Mouse (Mus musculus) lung, embryonic 14.5 days (tissue): ENCODE results near the gene Sprn. TPM values are rescaled to one million over a fixed set of nuclear protein-coding genes. Genes with fewer than 3 reads are reported as not detected.

Experiments
- ATAC-seq: fragments of 200-750 bp; cut with Nextera tagmentation; 2 replicates; pipeline ENCODE4 v1.8.0; 2017; ENCODE audit warnings: mild to moderate bottlenecking, moderate TSS enrichment, moderate library complexity; ENCODE audit not compliant: insufficient read depth
- DNase-seq: peaks from one replicate; pipeline ENCODE4 v3.0.0-alpha.2; 2015
- H3K27ac ChIP-seq: fragments of 300-500 bp; sonication (generic); 2 replicates; pipeline ENCODE4 v1.5.1; 2014; ENCODE audit warnings: low read depth, mild to moderate bottlenecking, moderate library complexity
- H3K27me3 ChIP-seq: fragments of 300-500 bp; sonication (generic); 2 replicates; pipeline ENCODE4 v1.6.1; 2014; ENCODE audit warnings: low read length, control low read depth; ENCODE audit not compliant: insufficient read depth
- H3K36me3 ChIP-seq: fragments of 300-500 bp; sonication (generic); 2 replicates; pipeline ENCODE4 v1.6.1; 2014; ENCODE audit warnings: control low read depth; ENCODE audit not compliant: insufficient read depth
- H3K4me1 ChIP-seq: fragments of 300-500 bp; sonication (generic); 2 replicates; pipeline ENCODE4 v1.6.1; 2014; ENCODE audit warnings: antibody characterized with exemption, control low read depth; ENCODE audit not compliant: insufficient read depth
- H3K4me2 ChIP-seq: fragments of 300-500 bp; sonication (generic); 2 replicates; pipeline ENCODE4 v1.6.1; 2014; ENCODE audit warnings: mild to moderate bottlenecking
- H3K4me3 ChIP-seq: fragments of 300-500 bp; sonication (generic); 2 replicates; pipeline ENCODE4 v1.5.1; 2014; ENCODE audit warnings: low read depth, low read length
- H3K9ac ChIP-seq: fragments of 300-500 bp; sonication (generic); 2 replicates; pipeline ENCODE4 v1.6.1; 2014
- H3K9me3 ChIP-seq: fragments of 300-500 bp; sonication (generic); 2 replicates; pipeline ENCODE4 v1.6.1; 2016; ENCODE audit warnings: low read depth, low read length, control low read depth
- CTCF ChIP-seq: IDR thresholded peaks from 2 replicates; pipeline ENCODE4 v1.5.1; 2016; ENCODE audit warnings: antibody characterized with exemption, low read depth
- WGBS: fragments of 180-500 bp; shearing (Covaris S2); extraction: QIAGEN DNeasy Blood & Tissue Kit; methylation state at CpG from one replicate; pipeline ENCODE4 v1.1.7; 2014; 5-methylcytosine and 5-hydroxymethylcytosine counted together
- polyA plus RNA-seq: library from polyadenylated mRNA; unstranded; fragments of >200 nt; fragmentation: Nextera tagmentation; extraction: Ambion mirVana; gene quantifications from 2 replicates; pipeline ENCODE4 v1.2.1, GENCODE M21; 2014

The Sprn gene
- polyA plus RNA-seq, 1 experiment from 2014 or later = 0.12 TPM

DNA sequence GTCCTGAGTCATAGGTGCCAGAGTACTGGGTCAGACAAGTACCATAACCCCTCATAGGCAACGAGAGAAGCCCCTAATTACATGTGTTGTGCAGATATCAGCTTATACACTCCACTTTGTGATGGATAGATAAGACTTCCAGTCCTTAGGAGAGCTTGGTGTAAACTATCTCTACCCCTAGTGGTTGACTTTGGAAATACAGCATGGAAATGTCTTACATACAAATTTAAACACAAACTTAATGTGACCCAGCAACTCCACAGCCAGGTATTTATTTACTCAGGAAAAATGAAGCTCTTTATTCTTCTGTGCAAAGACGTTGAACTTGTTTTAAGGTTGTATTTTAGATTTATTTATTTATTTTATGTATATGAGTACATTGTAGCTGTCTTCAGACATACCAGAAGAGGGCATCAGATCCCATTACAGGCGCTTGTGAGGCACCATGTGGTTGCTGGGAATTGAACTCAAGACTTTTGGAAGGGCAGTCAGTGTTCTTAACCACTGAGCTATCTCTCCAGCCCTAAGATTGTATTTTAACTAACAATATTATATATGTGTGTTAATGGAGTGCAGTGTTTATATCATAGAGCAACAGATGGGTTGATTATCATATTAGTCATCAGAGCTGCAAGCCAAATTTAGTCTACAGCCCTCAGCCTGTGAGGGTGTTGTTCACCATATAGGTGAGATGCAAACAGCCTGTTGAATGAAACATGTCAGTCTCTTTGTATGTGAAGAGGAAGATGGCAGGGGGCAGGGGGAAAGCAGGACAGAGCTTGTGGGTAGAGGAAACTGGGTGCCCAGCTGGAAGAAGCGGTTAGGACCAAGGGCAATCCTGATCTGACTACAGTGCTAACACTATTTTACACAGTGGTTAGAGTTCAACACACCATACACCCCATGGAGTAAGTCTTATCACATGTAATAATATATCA lies 34.0 kb upstream of the Sprn start:
- H3K4me3 ChIP-seq = no peak overlapping the region
- H3K4me1 ChIP-seq = no peaks in the 10 kb centered on the region
- peak; percentile 71 for DNase-seq
- ATAC-seq = no peak
- peak; percentile 58 for TF ChIP-seq CTCF
- no peaks in the 10 kb centered on the region for H3K27me3 ChIP-seq
- 54% methylated on average over 4 of the region's 4 CpGs for WGBS
- no peak overlapping the region for H3K27ac ChIP-seq
- no peak overlapping the region for H3K4me2 ChIP-seq
- no peaks in the 10 kb centered on the region for H3K9me3 ChIP-seq
- H3K9ac ChIP-seq = no peak overlapping the region
- no peaks in the 10 kb centered on the region for H3K36me3 ChIP-seq

- H3K27ac ChIP-seq = no peak overlapping the region
- H3K36me3 ChIP-seq = no peaks in the 10 kb centered on the region
- TF ChIP-seq CTCF = no peak
- DNase-seq = no peak
- H3K4me3 ChIP-seq = no peak overlapping the region
- H3K4me2 ChIP-seq = no peak overlapping the region
- H3K9me3 ChIP-seq = no peaks in the 10 kb centered on the region
- no peaks in the 10 kb centered on the region for H3K27me3 ChIP-seq
- no peak overlapping the region for H3K9ac ChIP-seq
- no peaks in the 10 kb centered on the region for H3K4me1 ChIP-seq
- ATAC-seq = no peak
- 81% methylated on average over 7 of the region's 7 CpGs for WGBS
These were observed 33.2 kb upstream of the Sprn start for GRCm38 (mm10) chr7:140187721-140188390.

- no peaks in the 10 kb centered on the region for H3K27me3 ChIP-seq
- H3K4me2 ChIP-seq = no peak overlapping the region
- H3K27ac ChIP-seq = no peak overlapping the region
- H3K9ac ChIP-seq = no peak overlapping the region
- peak; percentile 18 for DNase-seq
- H3K4me1 ChIP-seq = no peaks in the 10 kb centered on the region
- H3K9me3 ChIP-seq = no peaks in the 10 kb centered on the region
- peak; percentile 57 for TF ChIP-seq CTCF
- 60% methylated on average over 18 of the region's 18 CpGs for WGBS
- H3K4me3 ChIP-seq = no peak overlapping the region
- no peak for ATAC-seq
- no peaks in the 10 kb centered on the region for H3K36me3 ChIP-seq
These were observed 32.3 kb upstream of the Sprn start for GRCm38 (mm10) chr7:140186646-140187620.

DNA sequence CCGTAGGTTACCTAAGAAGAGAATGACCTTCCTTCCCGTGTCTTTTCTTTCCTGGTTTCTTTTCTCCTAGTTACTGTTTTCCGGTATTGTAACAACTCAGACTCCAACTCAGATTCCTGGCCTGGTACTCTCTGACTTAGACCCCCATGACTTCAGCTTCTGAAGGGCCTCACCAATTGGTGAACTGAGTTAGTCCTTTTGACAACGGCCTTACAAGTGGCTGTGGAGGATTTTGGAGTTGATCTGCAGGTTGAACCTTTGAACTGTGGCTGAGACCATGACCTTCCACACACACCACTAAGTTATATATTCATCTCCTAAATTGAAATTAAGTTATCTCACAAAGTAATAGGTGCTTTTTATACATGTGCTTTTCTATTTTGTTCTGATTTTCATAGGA lies 29.5 kb upstream of the Sprn start:
- 75% methylated on average over 4 of the region's 4 CpGs for WGBS
- no peak for DNase-seq

DNA sequence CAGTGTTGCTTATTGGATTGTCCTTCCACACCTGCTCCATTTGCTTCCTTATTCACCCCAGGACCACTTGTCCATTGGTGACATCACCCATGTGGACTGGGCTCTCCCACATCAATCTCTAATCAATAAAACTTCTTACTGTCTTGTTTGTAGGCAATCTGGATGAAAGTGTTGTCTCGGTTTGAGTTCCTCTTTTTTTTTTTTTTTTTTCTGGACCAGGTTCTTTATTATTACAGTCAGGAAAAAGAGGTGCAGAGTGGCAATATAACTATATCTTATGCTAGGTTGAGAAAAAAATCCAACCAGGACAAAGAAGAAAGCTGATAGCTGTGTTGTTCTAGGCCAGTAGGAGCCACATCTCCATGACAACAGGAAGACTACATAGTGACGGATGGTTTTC lies 26.0 kb upstream of the Sprn start:
- WGBS = 66% methylated on average over 2 of the region's 2 CpGs
- no peak overlapping the region for H3K27ac ChIP-seq
- no peaks in the 10 kb centered on the region for H3K36me3 ChIP-seq

More for the DNA sequence above, 29.5 kb upstream of the Sprn start:
- Histone ChIP-seq H3K4me2 (no peak overlapping the region), H3K27ac (no peak overlapping the region), H3K4me1 (no peaks in the 10 kb centered on the region), H3K36me3 (no peaks in the 10 kb centered on the region), H3K9me3 (no peaks in the 10 kb centered on the region), H3K4me3 (no peak overlapping the region), H3K9ac (no peak overlapping the region), H3K27me3 (no peaks in the 10 kb centered on the region)
- ATAC-seq = no peak
- TF ChIP-seq CTCF = no peak

GRCm38 (mm10) chr7:140179176-140179575 lies 24.5 kb upstream of the Sprn start:
- no peak overlapping the region for H3K27ac ChIP-seq
- H3K27me3 ChIP-seq = no peaks in the 10 kb centered on the region
- H3K9me3 ChIP-seq = no peaks in the 10 kb centered on the region
- ATAC-seq = no peak
- H3K4me2 ChIP-seq = no peak overlapping the region
- no peak for DNase-seq
- H3K4me3 ChIP-seq = no peak overlapping the region
- no peaks in the 10 kb centered on the region for H3K36me3 ChIP-seq
- H3K4me1 ChIP-seq = no peaks in the 10 kb centered on the region
- 78% methylated on average over 2 of the region's 2 CpGs for WGBS
- H3K9ac ChIP-seq = no peak overlapping the region
- TF ChIP-seq CTCF = no peak

More for the DNA sequence above, 26.0 kb upstream of the Sprn start:
- ATAC-seq (no peak), DNase-seq (no peak)
- Histone ChIP-seq H3K4me1 (no peaks in the 10 kb centered on the region), H3K9ac (no peak overlapping the region), H3K27me3 (no peaks in the 10 kb centered on the region), H3K4me2 (no peak overlapping the region), H3K9me3 (no peaks in the 10 kb centered on the region), H3K4me3 (no peak overlapping the region)
- no peak for TF ChIP-seq CTCF
